Mouse (Mus musculus) liver, embryonic 11.5 days (tissue): Measurements from ENCODE around the gene Smyd3. TPM values are rescaled to one million over a fixed set of nuclear protein-coding genes. Genes with fewer than 3 reads are reported as not detected.

Experiments used
- ATAC-seq: fragments of 200-750 bp; cut with Nextera tagmentation; replicated peaks from 2 replicates; pipeline ENCODE4 v1.8.0; 2017; ENCODE audit warnings: moderate number of reproducible peaks, mild to moderate bottlenecking, moderate TSS enrichment, moderate library complexity; ENCODE audit not compliant: low FRiP score
- DNase-seq: peaks from one replicate; pipeline ENCODE4 v3.0.0-alpha.2; 2017; ENCODE audit warnings: low spot score
- H3K27ac ChIP-seq: fragments of 300-500 bp; sonication (generic); 2 replicates; pipeline ENCODE4 v1.5.1; 2014; ENCODE audit warnings: mild to moderate bottlenecking, low read depth, low read length, control low read depth
- H3K27me3 ChIP-seq: fragments of 300-500 bp; sonication (generic); replicated peaks from 2 replicates; pipeline ENCODE4 v1.6.1; 2014; ENCODE audit warnings: low read length, mixed read lengths; ENCODE audit not compliant: control insufficient read depth, insufficient read depth
- H3K36me3 ChIP-seq: fragments of 300-500 bp; sonication (generic); 2 replicates; pipeline ENCODE4 v1.6.1; 2014; ENCODE audit warnings: mild to moderate bottlenecking, low read length, moderate library complexity, mixed read lengths; ENCODE audit not compliant: control insufficient read depth, insufficient read depth
- H3K4me1 ChIP-seq: fragments of 300-500 bp; sonication (generic); replicated peaks from 2 replicates; pipeline ENCODE4 v1.6.1; 2014; ENCODE audit warnings: low read length, mixed read lengths; ENCODE audit not compliant: control insufficient read depth, insufficient read depth
- H3K4me2 ChIP-seq: fragments of 300-500 bp; sonication (generic); 2 replicates; pipeline ENCODE4 v1.6.1; 2014; ENCODE audit warnings: mild to moderate bottlenecking, control low read depth, moderate library complexity
- H3K4me3 ChIP-seq: fragments of 300-500 bp; sonication (generic); 2 replicates; pipeline ENCODE4 v1.5.1; 2014; ENCODE audit warnings: low read depth, low read length, control low read depth
- H3K9ac ChIP-seq: fragments of 300-500 bp; sonication (generic); 2 replicates; pipeline ENCODE4 v1.6.1; 2014; ENCODE audit warnings: low read depth, low read length, control low read depth
- H3K9me3 ChIP-seq: fragments of 300-500 bp; sonication (generic); 2 replicates; pipeline ENCODE4 v1.6.1; 2016; ENCODE audit warnings: low read length, inconsistent platforms, mixed read lengths; ENCODE audit not compliant: control insufficient read depth
- WGBS: fragments of 180-500 bp; shearing (Covaris S2); extraction: QIAGEN DNeasy Blood & Tissue Kit; methylation state at CpG from one replicate; pipeline ENCODE4 v1.1.7; 2014; 5-methylcytosine and 5-hydroxymethylcytosine counted together
- polyA plus RNA-seq: library from polyadenylated mRNA; unstranded; fragments of >200 nt; fragmentation: Nextera tagmentation; extraction: Ambion mirVana; gene quantifications from 2 replicates; pipeline ENCODE4 v1.2.1, GENCODE M21; 2014

Smyd3 gene
- polyA plus RNA-seq, 1 experiment from 2014 or later = 17.3 TPM

GRCm38 (mm10) chr1:179064601-179065293, 453.1 kb downstream of the Smyd3 start:
- Histone ChIP-seq H3K9ac (no peak overlapping the region), H3K4me2 (no peak overlapping the region), H3K27me3 (no peaks in the 10 kb centered on the region), H3K9me3 (no peaks in the 10 kb centered on the region), H3K27ac (no peak overlapping the region), H3K4me1 (peaks cover 24% of the 10 kb centered on the region), H3K36me3 (no peaks in the 10 kb centered on the region), H3K4me3 (no peak overlapping the region)
- 76% methylated on average over 14 of the region's 14 CpGs for WGBS
- no peak for DNase-seq
- no peak for ATAC-seq

DNA sequence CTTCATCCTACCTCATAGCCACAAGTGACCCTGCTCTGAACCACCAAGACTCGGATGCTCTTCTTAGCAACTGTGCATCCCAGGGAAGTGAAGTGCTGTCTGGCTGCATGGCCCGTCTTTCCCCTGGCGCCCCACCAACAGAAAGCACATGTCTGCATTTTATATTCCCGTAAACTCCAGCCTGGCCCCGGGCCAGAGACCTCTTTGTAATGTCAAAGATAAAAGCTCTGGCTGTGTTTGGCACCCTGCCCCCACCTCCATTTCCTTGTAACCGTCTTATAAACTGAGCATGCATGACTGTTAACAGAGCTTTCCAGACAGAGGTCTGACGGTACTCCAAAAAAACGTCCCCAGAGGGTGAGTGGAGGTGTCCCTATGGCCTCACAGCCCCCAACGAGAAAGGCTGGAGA, 456.1 kb downstream of the Smyd3 start:
- Histone ChIP-seq H3K9me3 (no peaks in the 10 kb centered on the region), H3K27ac (peak overlapping the region; percentile 60), H3K4me3 (no peak overlapping the region), H3K9ac (no peak overlapping the region), H3K27me3 (no peaks in the 10 kb centered on the region), H3K36me3 (no peaks in the 10 kb centered on the region), H3K4me2 (peak overlapping the region; percentile 31), H3K4me1 (peaks cover 29% of the 10 kb centered on the region)
- WGBS = 28% methylated on average over 9 of the region's 9 CpGs
- DNase-seq (peak; percentile 53), ATAC-seq (peak; percentile 67)

DNA sequence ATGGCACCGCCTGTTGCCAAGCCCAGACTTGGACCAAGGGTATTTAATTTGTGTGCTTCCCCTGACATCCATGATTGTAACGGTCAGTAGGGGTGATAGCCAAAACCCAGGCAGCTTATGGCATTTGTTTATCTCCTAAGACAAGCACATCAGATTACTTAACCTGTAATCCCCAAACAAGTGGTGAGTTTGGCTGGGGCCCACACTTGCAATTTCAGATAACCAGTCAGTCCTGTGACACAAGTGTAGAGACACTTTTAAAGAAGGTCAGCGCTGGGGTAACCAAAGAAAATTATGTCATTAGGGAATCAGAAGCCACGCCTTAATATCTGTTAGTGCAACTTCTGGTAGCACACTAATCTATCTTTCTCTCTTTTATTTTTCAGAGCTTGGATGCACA, 456.8 kb downstream of the Smyd3 start:
- H3K27me3 ChIP-seq = no peaks in the 10 kb centered on the region
- peak overlapping the region; percentile 60; the same call in 1 of the 2 replicates for H3K27ac ChIP-seq
- H3K9me3 ChIP-seq = no peaks in the 10 kb centered on the region
- ATAC-seq (peak; percentile 60), DNase-seq (no peak)
- H3K4me3 ChIP-seq = no peak overlapping the region
- no peaks in the 10 kb centered on the region for H3K36me3 ChIP-seq
- no peak overlapping the region for H3K9ac ChIP-seq
- WGBS = 57% methylated on average over 4 of the region's 4 CpGs
- peaks cover 29% of the 10 kb centered on the region for H3K4me1 ChIP-seq
- peak overlapping the region; percentile 22 for H3K4me2 ChIP-seq

DNA sequence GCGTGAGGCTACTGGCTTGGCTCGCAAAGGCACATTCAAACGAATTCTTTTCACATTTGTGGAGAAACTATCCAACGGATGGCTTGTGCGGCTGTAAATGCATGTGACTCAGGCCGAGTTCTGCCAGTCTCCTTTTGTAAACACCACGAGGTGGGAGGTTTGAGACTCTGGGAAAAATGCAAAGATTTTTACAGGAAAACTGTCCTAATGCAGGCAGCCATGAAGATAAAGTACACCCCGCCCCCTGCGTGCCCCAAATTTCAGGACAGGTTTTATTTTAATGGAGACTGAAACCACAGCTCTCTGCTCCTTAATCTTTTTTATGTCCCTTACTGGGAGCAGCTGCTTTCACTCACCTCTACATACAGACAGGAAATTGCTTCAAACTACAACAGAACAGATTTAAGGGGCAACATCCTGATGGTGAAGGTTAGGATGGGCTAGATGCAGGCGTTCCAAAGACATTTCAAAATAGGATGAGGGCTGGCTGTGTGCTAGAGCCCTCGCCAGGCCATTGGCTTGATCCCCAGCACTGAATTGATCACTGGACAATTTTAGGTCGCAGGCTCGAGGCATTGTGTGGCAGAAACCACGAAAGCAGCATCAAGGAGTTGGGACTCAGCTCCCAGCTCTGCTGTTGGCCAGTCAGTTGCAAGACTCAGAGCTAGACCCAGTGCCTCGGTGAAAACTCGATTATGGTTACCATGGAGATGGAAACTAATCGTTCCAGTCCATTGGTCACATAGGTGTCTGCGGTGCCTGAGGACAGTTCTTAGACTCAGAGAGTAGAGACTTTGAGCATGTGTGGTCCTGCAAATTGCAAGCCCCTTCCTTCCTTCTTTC, 457.5 kb downstream of the Smyd3 start:
- ATAC-seq = peak; percentile 9; the same call in 1 of the 2 replicates
- no peaks in the 10 kb centered on the region for H3K9me3 ChIP-seq
- peak overlapping the region; percentile 66 for H3K27ac ChIP-seq
- no peak overlapping the region for H3K9ac ChIP-seq
- no peak overlapping the region for H3K4me3 ChIP-seq
- 58% methylated on average over 18 of the region's 18 CpGs for WGBS
- no peaks in the 10 kb centered on the region for H3K27me3 ChIP-seq
- H3K4me2 ChIP-seq = no peak overlapping the region
- DNase-seq = no peak
- no peaks in the 10 kb centered on the region for H3K36me3 ChIP-seq
- H3K4me1 ChIP-seq = peaks cover 34% of the 10 kb centered on the region

DNA sequence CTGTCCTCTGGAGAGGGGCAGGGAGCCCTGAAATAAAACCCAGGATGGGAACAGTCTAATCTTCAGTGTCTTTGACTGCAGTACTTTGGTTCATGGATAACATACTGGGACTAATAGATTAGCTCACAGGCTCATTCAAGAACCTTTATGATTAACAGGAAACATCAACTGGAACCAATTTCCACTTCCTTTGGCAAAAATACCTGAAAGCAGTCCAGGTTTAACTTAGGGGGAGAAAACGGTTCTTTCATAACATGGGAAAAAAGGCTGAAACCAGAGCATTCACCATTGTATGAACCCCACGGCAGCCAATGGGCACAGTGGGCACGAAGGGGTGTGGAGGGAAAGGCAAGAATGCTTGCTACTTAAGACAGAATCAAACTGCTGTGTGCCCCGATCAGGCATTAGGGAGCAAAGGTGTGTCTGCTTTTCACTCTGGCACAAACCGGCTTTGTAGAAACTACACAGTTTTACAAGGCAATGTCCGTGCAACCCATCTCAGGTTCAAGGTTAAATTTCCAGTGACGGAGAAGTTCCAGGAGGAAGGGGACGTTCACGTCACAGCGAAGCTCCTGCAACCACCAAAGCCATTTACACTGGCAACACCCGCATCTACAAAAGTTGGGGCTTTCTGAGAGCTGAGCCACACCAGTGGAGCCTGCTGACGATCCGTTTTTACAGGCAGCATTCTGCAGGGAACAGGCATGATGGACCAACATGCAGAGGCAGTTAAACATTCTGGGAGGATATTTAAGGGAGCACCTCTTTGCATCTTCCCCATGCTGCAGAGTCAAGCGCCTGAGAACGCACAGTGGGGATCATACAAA, 458.3 kb downstream of the Smyd3 start:
- Histone ChIP-seq H3K4me3 (no peak overlapping the region), H3K27ac (peak overlapping the region; percentile 66), H3K9me3 (no peaks in the 10 kb centered on the region), H3K4me1 (peaks cover 42% of the 10 kb centered on the region), H3K4me2 (no peak overlapping the region), H3K9ac (no peak overlapping the region), H3K36me3 (no peaks in the 10 kb centered on the region), H3K27me3 (no peaks in the 10 kb centered on the region)
- ATAC-seq (no peak), DNase-seq (no peak)
- 77% methylated on average over 15 of the region's 15 CpGs for WGBS

DNA sequence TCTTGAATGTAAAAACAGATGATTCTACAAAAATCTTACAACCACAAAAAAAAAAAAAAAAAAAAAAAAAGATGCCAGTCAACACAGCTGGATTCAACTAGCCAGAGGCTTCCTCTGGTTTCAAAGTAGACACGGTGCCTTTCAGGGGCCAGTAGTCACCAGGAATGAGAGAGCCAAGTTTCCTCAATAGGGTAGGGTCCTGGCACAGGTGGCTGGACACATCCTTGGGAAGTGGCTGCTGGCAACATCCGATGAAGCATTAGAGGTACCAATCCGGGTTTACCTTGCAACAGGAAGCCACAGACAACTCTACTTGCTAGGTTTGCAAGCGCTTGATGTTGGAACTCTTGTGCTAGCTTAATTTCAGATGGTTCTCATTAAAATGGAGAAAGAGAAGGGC, 459.2 kb downstream of the Smyd3 start:
- WGBS = 84% methylated on average over 4 of the region's 4 CpGs
- H3K4me1 ChIP-seq = peaks cover 44% of the 10 kb centered on the region

GRCm38 (mm10) chr1:179055760-179056159, 462.1 kb downstream of the Smyd3 start:
- no peaks in the 10 kb centered on the region for H3K36me3 ChIP-seq
- ATAC-seq (peak; percentile 87), DNase-seq (no peak)
- H3K4me1 ChIP-seq = peaks cover 28% of the 10 kb centered on the region
- H3K9me3 ChIP-seq = no peaks in the 10 kb centered on the region
- no peak overlapping the region for H3K4me3 ChIP-seq
- H3K27me3 ChIP-seq = no peaks in the 10 kb centered on the region
- H3K9ac ChIP-seq = no peak overlapping the region
- peak overlapping the region; percentile 14; the same call in 1 of the 2 replicates for H3K4me2 ChIP-seq
- H3K27ac ChIP-seq = no peak overlapping the region; the same call in 1 of the 2 replicates
- 31% methylated on average over 3 of the region's 3 CpGs for WGBS

More for the DNA sequence above, 459.2 kb downstream of the Smyd3 start:
- H3K36me3 ChIP-seq = no peaks in the 10 kb centered on the region
- no peaks in the 10 kb centered on the region for H3K9me3 ChIP-seq
- no peaks in the 10 kb centered on the region for H3K27me3 ChIP-seq
- ATAC-seq (no peak), DNase-seq (no peak)
- no peak overlapping the region for H3K27ac ChIP-seq
- H3K4me3 ChIP-seq = no peak overlapping the region
- no peak overlapping the region for H3K9ac ChIP-seq
- H3K4me2 ChIP-seq = no peak overlapping the region

DNA sequence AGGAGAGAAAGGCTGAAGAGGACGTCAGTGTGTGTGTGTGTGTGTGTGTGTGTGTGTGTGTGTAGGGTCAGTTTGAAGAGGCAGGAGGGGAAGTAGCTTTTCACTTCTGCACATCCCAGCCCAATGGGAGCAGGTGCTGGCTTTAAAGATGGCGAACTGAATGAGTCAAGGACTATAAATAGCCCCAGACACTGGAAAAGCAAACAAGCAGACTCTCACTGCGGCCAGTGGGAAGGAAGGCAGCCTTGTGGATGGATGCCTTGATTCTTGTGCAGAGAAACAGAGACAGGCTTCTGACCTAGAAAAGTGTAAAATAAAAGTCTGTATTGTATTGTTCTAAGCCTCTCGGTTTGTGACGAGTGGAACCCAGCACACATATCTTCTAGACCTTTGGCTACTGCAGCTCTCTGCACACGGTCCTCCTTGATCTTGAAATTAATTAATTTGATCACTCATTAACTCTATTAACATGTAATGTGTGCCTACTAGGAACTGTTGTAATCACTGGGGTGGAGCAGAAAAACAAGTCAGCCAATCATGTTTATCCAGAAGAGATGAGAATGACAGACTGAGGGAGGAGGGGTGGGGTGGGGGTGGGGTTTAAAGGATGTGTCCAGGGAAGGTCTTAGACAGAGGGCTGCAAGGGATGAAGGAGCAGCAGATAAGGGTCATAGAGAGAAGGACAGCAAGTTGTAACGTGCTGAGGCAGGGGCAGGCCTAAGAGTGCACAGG, 463.3 kb downstream of the Smyd3 start:
- ATAC-seq = peak; percentile 55
- no peak for DNase-seq
- no peak overlapping the region for H3K27ac ChIP-seq
- no peak overlapping the region for H3K9ac ChIP-seq
- H3K9me3 ChIP-seq = no peaks in the 10 kb centered on the region
- H3K4me2 ChIP-seq = no peak overlapping the region
- 62% methylated on average over 7 of the region's 7 CpGs for WGBS
- H3K4me3 ChIP-seq = no peak overlapping the region
- peaks cover 18% of the 10 kb centered on the region for H3K4me1 ChIP-seq
- H3K27me3 ChIP-seq = no peaks in the 10 kb centered on the region
- no peaks in the 10 kb centered on the region for H3K36me3 ChIP-seq
